Mouse (Mus musculus): Measurements from ENCODE around the gene Serpine1. TPM values are rescaled to one million over a fixed set of nuclear protein-coding genes. Genes with fewer than 3 reads are reported as not detected.

Serpine1 gene
- total RNA-seq, 4 experiments from 2014 or later: 2.7 to 9.5 (median 6.5) TPM

- DNase-seq: no peak
Measured at GRCm38 (mm10) chr5:137054873-137055272, 17.2 kb downstream of the Serpine1 start.

GRCm38 (mm10) chr5:137054299-137054698 is 17.8 kb downstream of the Serpine1 start:
- no peak for DNase-seq

GRCm38 (mm10) chr5:137051914-137052505 is 20.1 kb downstream of the Serpine1 start:
- DNase-seq: no peak

- no peak for DNase-seq
Measured at GRCm38 (mm10) chr5:137051125-137051524, 20.9 kb downstream of the Serpine1 start.

- DNase-seq: no peak
Measured at GRCm38 (mm10) chr5:137046991-137047390, 25.1 kb downstream of the Serpine1 start.

GRCm38 (mm10) chr5:137046324-137046718 is 25.7 kb downstream of the Serpine1 start:
- DNase-seq: no peak

GRCm38 (mm10) chr5:137045402-137046323 is 26.4 kb downstream of the Serpine1 start, which contains the start of gene Ap1s1:
Gene Ap1s1, minus strand, starts transcription at chr5:137046135.
- peak; percentile 97 for DNase-seq

GRCm38 (mm10) chr5:137043997-137044396 is 28.1 kb downstream of the Serpine1 start:
- DNase-seq: no peak

GRCm38 (mm10) chr5:137041442-137041841 is 30.6 kb downstream of the Serpine1 start:
- DNase-seq: no peak

- DNase-seq: no peak
Measured at GRCm38 (mm10) chr5:137039453-137039852, 32.6 kb downstream of the Serpine1 start.

- DNase-seq: no peak
Measured at GRCm38 (mm10) chr5:137036211-137036610, 35.9 kb downstream of the Serpine1 start.

- DNase-seq: peak; percentile 83
Measured at GRCm38 (mm10) chr5:137032641-137033074, 39.4 kb downstream of the Serpine1 start.

GRCm38 (mm10) chr5:137032033-137032421 is 40.0 kb downstream of the Serpine1 start:
- DNase-seq: no peak

- DNase-seq: peak; percentile 34
Measured at GRCm38 (mm10) chr5:137031076-137032032, 40.7 kb downstream of the Serpine1 start.

- DNase-seq: no peak
Measured at GRCm38 (mm10) chr5:137030416-137030810, 41.7 kb downstream of the Serpine1 start.

- DNase-seq: peak; percentile 92
Measured at GRCm38 (mm10) chr5:137029643-137030415, 42.2 kb downstream of the Serpine1 start.

- DNase-seq: no peak
Measured at GRCm38 (mm10) chr5:137029273-137029585, 42.8 kb downstream of the Serpine1 start.

- no peak for DNase-seq
Measured at GRCm38 (mm10) chr5:137028561-137029272, 43.4 kb downstream of the Serpine1 start.

- no peak for DNase-seq
Measured at GRCm38 (mm10) chr5:137026092-137026491, 46.0 kb downstream of the Serpine1 start, which contains the start of gene Vgf. Gene Vgf, plus strand, starts transcription at chr5:137026392.

GRCm38 (mm10) chr5:137025132-137025531 is 46.9 kb downstream of the Serpine1 start:
- peak; percentile 37 for DNase-seq

GRCm38 (mm10) chr5:137024318-137024717 is 47.8 kb downstream of the Serpine1 start:
- DNase-seq: no peak
